Mouse (Mus musculus): ENCODE measurements around the gene Hspb1.

DNA sequence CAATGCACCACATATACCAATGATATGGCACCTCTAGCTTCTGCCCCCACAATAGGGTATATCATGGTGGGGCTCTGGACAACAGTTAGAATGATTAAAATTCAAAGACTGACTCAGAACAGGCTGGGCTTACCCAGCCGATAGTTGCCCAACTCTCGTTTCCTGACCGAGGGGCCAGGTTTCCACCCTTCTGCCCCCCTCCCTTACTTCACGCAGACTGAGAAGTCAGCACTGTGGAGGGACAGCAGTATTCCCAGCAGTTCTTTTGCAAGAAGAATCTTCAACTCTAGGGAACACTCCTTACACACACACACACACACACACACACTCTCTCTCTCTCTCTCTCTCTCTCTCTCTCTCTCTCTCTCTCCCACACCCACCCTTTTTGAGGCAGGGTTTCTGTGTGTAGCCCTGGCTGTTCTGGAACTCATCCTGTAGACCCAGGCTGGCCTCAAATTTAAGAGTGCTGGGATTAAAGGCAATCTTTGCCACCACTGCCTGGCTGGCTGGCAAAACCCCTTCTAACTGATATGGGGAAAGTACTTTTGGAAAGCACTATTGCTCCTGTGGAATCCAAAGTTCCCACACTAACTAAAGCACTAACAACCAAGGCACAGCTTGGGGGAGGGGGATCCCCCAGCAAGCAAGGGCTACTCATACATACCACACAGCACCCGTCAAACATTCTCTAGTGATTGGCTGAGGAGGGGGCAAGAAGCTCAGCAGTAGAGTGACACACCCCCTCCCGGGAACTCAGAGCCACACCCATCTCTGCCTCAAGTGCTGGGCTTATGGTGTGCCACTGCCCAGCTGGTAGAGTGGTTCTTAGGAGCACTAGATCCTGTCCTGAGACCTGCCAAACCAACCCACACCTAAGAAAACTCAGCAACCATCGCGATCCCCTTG lies 17.9 kb downstream of the Hspb1 start:
- TF ChIP-seq GATA1 (IDR thresholded peaks at IDR 0.05; ENCODE audit: borderline replicate concordance, low read length) (no peak), FLI1 (IDR thresholded peaks at IDR 0.05; ENCODE audit: low read length) (no peak)

All from megakaryocyte, embryonic 14.5 days (primary cell).